Mouse (Mus musculus) left cerebral cortex, adult 18-20 months (tissue): Measurements from ENCODE around the gene Pdzd2. TPM values are rescaled to one million over a fixed set of nuclear protein-coding genes. Genes with fewer than 3 reads are reported as not detected.

Experiments used
- DNase-seq, 2 experiments: peaks; one replicate each; pipeline ENCODE4 v3.0.0; 2021 to 2022; ENCODE audit warnings: low spot score in 2 of 2, mixed read lengths in 1 of 2
- total RNA-seq, 2 experiments: library from RNA; stranded (reverse); gene quantifications; 2 replicates each; pipeline ENCODE4 v1.2.3; 2021

The Pdzd2 gene
- total RNA-seq, 2 experiments from 2014 or later: 59.8 to 64.7 TPM

DNA sequence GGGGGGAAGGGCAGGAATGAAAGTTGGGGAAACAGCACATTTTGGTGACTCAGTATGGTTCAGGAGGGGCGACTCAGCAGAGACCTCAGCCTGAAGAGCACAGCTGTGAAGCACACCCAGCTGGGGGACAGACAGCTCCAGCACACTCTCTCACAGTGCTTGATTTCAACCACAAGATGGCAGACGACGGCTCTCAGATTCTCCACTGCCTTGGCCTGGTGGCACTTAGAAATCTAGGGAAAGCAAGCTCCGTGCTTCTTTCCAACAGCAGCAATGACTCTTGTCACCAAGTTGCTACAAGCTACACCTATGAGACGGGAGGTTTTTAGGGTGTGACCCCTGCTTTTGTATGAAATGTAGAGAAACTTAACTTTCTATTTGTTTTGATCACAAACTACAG is 153.6 kb downstream of the Pdzd2 start:
- DNase-seq: peak; percentile 68 to 77

DNA sequence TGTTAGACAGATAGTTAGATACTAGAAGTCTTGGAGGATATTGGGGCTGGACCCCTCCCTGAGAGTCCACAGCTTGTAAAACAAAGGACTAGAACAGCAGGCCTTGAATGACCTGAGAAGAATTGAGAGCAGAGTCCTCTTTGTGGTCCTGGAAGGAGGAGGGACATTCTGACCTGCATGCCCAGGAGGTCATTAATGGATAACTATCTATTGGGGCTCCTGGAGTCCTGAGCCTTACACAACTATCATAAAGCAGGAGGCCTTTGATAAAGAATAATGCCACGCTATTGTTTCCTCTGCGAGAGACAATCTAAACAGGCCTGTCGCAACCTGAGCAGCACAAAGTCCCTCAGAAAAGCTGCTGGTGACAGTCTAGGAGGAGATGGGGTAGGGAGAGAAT is 156.7 kb downstream of the Pdzd2 start:
- DNase-seq: no peak

DNA sequence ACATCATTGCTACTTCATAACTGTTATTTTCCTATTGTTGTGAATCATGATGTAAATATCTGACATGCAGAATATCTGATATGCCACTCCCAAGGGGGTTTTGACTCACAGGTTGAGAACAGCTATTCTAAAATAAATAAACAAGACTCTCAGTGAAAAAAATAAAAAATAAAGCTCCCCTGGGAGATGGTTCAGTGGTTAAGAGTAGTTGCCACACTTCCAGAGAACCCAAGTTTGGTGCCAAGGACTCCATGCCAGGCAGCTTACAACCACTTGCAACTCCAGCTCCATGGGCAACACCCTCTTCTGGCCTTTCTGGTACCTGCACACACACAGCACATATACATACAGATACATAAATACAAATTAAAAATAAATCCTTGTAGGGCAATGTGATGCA is 157.3 kb downstream of the Pdzd2 start:
- DNase-seq: no peak

DNA sequence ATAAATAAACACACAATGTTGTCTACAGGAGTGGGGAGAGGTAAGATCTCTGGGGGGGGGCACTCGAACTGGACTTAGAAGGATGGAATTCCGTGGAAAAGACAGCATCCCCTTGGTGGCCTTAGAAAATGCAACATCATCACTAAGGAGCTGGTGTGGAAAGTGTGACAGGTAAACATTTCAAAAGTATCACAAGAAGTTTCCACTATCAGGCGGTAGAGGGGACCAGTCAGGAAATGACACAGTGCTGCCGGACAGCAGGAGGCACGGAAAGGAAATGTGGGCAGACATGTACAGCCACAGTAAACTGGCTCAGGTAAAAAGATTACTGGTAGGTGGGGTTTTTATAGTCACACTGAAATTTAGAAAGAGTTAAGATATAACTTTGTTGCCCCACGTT is 160.5 kb downstream of the Pdzd2 start:
- no peak for DNase-seq

DNA sequence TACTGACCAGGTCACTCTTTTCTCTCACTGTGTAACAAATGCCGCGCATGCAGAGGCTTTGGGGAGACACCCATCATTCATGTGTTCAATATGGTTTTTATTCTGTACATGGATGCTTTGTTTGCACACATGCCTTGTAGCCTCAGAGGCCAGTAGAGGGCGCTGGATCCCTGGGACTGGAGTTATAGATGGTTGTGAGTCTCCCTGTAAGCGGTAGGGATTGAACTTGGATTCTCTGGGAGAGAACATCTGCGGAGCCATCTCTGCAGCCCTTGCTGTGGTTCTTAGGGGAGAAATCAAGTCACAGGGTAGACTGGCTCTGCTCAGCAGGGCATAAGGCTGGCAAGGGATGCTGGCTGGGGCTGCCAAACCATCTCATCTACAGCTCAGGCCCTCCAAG is 161.4 kb downstream of the Pdzd2 start:
- DNase-seq: peak; percentile 70 to 80

DNA sequence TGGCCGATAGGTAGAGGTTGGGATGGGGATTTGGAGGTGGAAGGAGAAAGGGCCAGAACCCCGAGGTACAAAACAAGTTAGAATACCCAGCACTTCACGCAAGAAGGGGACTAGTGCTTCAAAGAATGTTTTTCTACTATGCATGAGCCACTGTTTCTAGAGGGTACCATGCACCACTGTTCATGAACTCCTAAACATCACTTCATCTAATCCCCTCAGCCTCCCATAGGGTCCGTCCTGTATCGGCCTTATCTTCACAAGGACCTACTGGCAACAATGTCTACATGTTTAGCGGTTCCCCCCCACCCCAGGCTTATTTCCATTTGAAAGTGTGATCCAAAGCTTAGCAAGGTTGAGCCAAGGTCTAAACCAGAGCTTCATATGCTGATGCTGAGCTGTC is 162.0 kb downstream of the Pdzd2 start:
- no peak for DNase-seq

DNA sequence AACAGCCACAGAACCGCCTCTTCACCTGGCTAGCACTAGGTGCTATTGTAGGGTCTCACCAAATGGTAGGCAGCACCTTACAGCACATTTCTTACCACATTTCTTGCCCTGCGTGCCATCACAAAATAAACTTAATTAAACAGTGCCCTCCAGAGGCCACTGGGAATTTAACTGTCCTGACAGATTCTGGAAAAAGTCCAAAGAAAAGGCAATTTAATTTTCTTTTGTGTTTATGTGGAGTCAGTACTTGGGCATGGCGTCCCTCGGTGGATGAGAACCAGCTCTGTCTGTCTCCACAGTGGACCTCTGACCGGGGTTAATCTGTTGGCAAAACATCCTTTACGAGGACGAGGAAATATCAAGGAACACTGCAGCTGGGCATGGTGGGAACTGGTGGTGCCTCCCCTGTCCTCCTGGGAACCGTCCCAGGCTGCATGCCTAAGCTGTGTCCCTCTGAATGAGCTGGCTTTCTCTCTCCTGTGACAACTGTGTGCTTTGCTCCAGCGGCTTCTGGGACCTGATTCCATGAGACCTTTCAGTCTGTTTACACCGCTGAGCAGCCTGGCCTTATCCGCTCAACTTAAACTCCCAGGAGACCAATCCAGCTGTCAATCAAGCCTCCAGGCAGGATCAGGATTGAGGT is 162.5 kb downstream of the Pdzd2 start:
- peak; percentile 19 to 39 for DNase-seq

DNA sequence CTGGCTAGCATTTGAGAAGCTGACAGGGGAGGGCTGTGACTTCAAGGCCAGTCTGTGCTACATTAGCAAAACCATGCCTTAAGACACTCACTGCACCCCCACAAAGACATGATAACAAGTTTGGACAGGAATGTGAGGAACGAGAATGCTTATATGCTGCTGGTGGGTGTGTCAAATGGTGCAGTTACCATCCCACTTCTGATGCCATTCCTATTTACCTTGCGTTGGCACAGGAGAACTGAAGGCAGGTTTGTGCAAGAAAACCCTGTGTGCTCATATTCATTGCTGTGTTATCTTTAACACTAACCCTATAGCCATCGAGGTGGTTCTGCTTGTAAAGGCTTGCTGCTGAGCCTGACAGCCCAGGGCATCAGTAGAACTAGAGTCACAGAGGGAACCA is 166.1 kb downstream of the Pdzd2 start:
- no peak for DNase-seq

DNA sequence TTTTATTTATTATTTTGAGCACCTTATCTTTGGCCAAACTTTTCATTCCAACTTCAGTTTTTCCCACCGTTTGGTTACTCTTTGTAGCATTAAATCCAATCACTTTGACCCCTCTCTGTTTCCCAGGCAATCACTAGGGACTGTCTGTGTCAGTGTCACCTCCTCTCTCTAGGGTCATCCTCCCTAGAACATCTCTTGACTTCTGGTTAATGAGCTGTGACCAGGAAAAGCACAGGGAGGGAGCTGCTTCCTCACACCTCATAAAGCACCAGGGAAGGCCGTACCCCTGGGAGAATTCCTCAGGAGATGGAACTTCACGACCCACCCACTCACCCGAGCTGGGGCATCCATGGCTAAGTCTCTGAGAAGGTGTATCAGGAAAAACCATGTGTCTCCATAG is 168.6 kb downstream of the Pdzd2 start:
- no peak for DNase-seq

DNA sequence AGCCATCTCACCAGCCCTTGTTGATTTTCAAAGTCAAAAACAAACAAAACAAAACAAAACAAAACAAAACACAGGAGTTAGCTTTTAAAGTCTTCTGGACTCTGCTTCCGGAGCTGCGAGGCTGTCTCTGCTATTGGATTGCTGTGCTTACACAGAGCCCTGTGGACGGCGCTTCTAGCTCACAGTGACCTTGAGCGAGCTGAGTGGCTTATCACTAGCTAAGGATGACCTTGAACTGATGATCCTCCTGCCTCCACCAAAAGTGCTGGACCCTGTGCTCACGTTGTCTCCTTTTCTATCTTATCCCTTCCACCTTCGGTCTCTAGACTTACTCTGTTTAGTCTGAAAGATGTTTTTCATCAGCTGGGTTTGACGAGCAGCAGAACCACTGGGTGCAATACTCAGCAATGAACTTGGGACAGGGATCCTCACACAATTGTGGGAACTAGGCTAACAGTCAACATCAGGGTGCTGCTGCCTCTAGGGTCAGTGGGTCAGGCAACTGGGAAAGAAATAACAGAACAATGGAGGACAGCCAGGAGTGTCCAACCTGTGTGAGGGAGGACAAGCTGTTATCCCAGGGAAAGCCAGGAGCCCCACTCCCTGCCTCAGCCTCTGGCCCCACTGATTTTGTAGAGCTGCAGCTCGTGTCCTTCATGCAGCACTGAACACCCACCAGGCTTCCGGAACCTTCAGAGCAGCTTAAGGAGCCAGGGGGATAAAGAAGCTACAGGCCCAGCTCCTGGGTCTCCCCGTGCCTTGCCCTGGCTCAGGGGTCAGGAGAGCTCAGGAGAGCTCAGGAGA is 172.9 kb downstream of the Pdzd2 start:
- no peak for DNase-seq

DNA sequence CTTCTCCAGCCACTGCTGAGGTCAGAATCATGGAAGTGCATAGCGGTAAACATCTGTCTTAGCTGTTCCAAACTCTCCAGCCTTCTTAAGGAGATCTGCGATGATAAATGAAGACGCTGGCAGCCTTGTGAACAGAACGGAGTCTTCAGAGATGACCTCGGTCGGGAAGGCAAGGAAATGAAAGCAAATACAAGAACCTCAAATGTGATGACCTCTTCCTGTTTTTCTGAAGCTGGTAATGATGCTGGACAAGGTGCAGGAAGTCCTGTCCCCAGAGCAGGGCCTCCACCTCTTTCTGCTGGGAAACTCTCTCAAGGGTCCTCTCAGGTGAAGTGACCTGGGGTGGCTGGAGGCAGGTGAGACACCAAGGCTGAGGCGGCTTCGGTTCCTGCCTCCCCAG is 174.4 kb downstream of the Pdzd2 start:
- DNase-seq: no peak

DNA sequence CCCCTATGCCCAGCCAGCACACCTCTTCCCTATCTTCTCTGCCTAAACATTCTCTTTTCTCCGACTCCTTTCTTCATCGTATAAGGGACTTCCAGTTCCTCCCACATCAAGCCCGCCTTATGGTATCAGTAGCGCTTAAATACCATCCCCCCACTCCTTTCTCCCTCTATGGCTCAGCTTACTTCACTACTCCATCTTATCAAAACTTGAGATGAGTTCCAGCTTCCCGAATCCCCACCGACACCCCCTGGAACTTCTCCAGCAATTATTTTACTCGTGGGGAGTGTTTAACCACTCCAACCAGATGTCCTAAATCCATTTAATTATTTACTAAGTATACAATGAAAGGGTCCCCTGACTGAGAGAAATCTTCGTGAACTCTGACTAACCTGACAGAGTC is 179.2 kb downstream of the Pdzd2 start:
- DNase-seq: no peak

DNA sequence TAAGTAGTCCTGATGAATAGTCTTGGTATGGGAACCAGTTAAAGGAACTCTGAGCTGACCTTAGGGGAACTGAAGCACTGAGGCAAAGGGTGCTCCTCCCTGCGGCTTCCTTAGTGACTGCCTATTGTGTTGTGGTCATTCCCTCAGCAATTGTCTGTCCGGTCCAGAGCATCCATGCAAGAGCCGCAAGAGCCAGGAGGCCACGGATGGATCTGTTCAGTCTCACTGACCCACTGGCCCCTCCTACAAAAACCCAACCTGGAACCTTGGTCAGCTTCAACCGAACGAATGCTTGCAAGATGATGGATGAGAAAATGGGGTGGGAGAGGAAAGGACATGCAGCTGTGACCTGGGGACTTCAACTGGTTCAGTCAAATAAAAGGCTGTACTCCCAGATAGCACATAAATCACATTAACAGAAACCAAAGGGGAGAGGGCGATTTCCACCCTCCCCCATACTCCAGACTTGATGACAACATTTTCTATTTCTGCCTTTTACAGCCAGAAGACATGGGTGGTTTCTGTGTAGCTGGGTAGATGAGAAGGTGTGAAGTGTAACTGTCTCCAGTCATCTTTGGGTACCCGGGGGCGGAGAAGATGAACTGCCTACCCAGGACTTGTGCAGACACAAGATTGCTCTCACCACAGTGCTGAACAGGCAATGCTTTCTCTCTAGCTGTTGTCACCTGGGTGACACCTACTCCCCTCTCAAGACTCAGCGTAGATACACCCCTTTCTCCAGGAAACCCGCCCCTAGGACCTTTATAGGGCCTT is 181.9 kb downstream of the Pdzd2 start:
- DNase-seq: peak; percentile 39 to 60

DNA sequence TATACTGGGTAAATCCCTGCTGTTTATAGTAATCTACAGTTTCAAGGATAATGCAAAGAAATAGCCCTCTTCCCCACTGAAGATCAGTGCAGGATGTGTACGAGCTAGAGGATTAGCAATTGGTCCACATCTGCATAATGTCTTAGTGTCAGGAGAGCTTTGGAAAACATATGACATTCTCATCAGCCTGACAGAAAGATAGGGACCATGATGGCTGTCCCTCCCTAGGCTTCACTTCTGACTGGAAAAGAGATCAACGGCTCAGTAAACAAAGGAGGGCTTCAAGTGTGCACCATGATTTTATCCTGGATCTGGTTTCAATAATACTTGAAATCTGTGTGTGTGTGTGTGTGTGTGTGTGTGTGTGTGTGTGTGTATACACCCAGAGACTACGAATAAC is 186.5 kb downstream of the Pdzd2 start:
- DNase-seq: no peak

DNA sequence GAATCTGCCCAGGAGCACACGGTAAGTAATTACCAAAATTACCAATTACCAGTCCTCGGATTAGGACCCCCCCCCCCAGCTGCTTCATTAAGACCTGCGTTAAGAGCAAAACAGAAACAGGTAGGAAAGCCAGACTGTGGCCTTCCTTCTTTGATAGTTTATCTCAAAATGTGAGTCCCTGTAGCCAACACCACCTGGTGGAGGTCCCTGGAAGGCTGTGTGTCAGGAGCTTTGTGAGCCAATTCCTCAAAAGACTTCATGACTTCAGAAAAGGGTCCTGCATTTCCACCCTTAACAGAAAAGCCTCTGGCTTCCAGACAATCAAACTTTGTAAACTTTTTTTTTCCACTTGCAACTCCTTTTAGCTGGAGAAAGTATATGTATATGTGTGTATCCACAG is 188.8 kb downstream of the Pdzd2 start:
- DNase-seq: no peak

DNA sequence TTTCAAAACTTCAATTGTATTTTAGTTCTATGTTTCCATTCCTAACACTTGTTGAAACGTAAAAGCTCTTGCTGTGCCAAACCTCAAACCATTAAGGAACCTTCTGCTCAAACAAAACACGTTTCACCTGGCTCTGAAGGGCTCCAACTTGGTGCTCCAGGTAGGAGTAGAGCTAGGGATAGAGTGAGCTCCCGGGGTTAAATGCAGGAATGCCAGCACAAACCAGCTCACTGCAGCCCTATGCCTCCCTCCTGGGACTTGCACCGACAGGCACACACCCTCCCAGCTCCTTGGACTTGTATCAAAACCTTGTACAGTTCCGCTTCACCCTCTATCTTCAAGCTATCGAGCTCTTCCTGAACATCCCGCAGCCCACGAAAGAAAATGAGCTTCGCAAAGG is 189.3 kb downstream of the Pdzd2 start:
- DNase-seq: no peak

DNA sequence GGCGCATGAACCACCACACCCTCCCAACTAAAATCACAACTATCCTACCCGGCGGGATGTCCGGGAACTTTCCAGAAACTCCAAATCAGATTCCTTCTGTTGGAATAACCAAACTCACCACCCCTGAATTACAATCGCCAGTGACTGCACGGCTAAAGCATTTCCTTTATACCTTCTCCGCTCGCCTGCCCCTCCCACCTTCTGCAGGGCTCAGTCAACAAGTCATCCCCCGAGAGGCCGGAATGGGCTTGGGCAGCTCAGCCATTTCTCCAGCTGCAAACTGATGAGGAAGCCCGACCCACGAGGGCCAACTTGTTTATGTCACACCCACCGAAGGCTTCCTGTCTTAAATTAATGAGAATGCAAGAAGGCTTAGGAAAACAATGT is 189.8 kb downstream of the Pdzd2 start:
- DNase-seq: no peak

DNA sequence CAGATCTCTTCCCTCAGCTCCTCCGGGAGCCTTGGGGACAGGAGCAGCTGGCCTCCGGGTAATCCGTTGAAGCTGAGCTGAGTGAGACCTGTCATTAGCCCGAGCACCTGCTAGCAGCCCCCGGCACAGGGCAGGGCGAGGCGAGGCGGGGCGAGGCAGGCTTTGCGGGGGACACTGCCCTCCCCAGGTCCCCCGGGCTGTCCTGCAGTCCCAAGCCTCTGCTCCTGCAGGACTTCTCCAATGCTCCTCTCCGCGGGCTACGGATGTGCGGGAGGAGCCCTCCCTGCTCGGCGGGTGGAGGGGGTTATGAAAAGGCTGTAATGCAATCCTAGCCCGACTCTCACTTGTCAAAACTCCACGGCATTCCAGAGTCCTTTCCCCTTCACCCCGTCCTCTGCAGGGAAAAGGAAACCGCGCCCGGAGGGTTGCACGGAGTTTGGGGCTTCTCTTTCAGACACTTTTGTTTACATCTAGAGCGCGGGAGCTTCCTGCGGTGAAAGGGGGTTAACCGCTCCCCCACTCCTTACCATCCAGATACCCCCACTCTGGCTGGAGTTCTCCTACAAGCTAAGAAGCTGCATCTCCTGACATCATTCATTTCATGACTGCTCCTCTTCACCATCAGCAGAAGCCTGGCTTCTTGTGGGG is 190.3 kb downstream of the Pdzd2 start:
- no peak for DNase-seq

DNA sequence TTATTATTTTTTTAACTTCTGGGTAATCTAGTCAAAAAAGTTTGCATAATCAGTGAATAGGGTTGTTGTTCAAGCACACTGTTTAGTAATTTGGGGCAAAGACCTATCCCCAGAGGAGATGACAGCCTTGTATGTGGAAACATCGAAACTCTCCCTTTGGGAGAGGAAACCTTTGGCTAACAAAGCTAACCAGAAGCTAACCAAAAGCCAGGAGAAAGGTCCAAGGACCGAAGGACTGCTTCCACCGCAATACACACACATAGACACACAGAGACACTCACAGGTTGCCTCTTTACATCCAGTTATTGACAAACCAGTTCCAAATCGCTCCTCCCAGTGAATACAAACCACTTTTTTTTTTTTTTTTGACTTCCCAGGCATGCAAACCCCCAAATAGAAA is 191.0 kb downstream of the Pdzd2 start:
- no peak for DNase-seq

DNA sequence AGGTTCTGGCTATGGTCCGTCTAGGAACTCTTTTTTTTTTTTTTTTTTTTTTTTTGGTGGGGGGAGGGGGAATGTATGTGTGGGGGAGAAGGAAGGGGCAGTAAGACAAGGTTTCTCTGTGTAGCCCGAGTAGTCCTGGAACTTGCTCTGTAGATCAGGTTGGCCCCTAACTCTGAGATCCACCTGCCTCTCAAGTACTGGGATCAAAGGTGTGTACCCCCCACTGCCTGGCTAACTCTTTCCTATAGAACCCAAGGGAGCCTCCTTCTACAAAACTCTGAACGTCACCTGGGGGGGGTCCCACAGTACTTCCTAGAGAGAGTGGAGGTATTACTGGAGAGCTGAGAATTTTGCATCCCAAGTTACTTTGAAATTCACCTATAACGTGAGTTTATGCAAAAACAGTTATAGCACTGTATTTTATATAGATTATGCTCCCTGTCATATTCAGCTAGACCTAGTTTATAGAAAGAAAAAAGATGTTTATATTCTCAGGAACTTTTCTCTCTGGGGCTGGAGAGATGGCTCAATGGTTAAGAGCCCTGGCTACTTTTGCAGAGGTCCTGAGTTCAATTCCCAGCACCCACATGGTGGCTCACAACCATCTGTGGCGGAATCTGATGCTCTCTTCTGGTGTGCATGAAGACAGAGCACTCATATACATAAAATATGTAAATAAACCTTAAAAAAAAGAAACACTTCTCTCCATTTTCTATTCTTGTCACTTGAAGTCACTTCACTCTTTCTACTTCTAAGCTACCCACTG is 191.9 kb downstream of the Pdzd2 start:
- no peak for DNase-seq

DNA sequence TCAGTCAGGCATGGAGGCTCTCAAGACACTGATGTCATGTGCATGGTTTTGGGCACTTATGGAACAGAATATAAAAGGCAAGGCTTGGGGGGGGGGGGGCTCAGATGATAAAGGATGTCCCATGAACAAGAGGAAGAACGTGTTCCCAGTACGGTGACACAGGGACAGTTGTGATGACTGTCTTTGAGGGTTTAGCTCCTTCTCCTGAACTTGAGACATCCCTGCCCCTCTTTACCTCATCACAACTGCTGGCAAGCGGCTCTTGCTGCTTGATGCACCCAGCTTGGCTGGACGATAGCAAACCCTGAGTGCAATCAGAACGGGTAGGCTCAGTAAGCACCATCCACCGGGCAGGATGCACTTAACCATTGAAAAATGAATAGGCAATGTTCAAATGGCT is 192.9 kb downstream of the Pdzd2 start:
- no peak for DNase-seq
